Mouse (Mus musculus) embryonic facial prominence, embryonic 12.5 days (tissue): Measurements from ENCODE around the gene Noa1. TPM values are rescaled to one million over a fixed set of nuclear protein-coding genes. Genes with fewer than 3 reads are reported as not detected.

ENCODE experiments used
- ATAC-seq: fragments of 200-750 bp; cut with Nextera tagmentation; 2 replicates; pipeline ENCODE4 v1.8.0; 2017; ENCODE audit not compliant: insufficient number of reproducible peaks, insufficient read depth, low FRiP score, low TSS enrichment
- H3K27ac ChIP-seq: fragments of 300-500 bp; sonication (generic); 2 replicates; pipeline ENCODE4 v1.5.1; 2016; ENCODE audit warnings: mild to moderate bottlenecking
- H3K27me3 ChIP-seq: fragments of 300-500 bp; sonication (generic); 2 replicates; pipeline ENCODE4 v1.6.1; 2016; ENCODE audit warnings: mild to moderate bottlenecking, moderate library complexity
- H3K36me3 ChIP-seq: fragments of 300-500 bp; sonication (generic); 2 replicates; pipeline ENCODE4 v1.6.1; 2016; ENCODE audit warnings: mild to moderate bottlenecking
- H3K4me1 ChIP-seq: fragments of 300-500 bp; sonication (generic); 2 replicates; pipeline ENCODE4 v1.6.1; 2016
- H3K4me2 ChIP-seq: fragments of 300-500 bp; sonication (generic); replicated peaks from 2 replicates; pipeline ENCODE4 v1.6.1; 2016; ENCODE audit warnings: mild to moderate bottlenecking, moderate library complexity
- H3K4me3 ChIP-seq: fragments of 300-500 bp; sonication (generic); 2 replicates; pipeline ENCODE4 v1.5.1; 2016; ENCODE audit warnings: mild to moderate bottlenecking
- H3K9ac ChIP-seq: fragments of 300-500 bp; sonication (generic); 2 replicates; pipeline ENCODE4 v1.6.1; 2016; ENCODE audit warnings: mild to moderate bottlenecking, moderate library complexity
- H3K9me3 ChIP-seq: fragments of 300-500 bp; sonication (generic); 2 replicates; pipeline ENCODE4 v1.6.1; 2016; ENCODE audit warnings: mild to moderate bottlenecking, moderate library complexity
- WGBS: fragments of 180-500 bp; shearing (Covaris S2); methylation state at CpG from one replicate; pipeline ENCODE4 v1.1.7; 2016; 5-methylcytosine and 5-hydroxymethylcytosine counted together
- polyA plus RNA-seq: library from polyadenylated mRNA; unstranded; fragments of >200 nt; fragmentation: Nextera tagmentation; extraction: Ambion mirVana; gene quantifications from 2 replicates; pipeline ENCODE4 v1.2.1, GENCODE M21; 2016

Noa1 gene
- 32.7 and 33.8 TPM in 2 replicates for polyA plus RNA-seq

- Histone ChIP-seq H3K27ac (peak within 1 kb of the TSS; percentile 94), H3K36me3 (peaks cover 34% of the 10 kb centered on the region), H3K9ac (peak within 1 kb of the TSS; percentile 86), H3K27me3 (no peaks in the 10 kb centered on the region), H3K4me3 (peak within 1 kb of the TSS; percentile 95), H3K9me3 (no peaks in the 10 kb centered on the region), H3K4me2 (peak within 1 kb of the TSS; percentile 99), H3K4me1 (peaks cover 22% of the 10 kb centered on the region)
- ATAC-seq, result peak; percentile 98
- under 1% methylated on average over 75 of the region's 85 CpGs for WGBS
Measured at GRCm38 (mm10) chr5:77309924-77310772, at the start of gene Noa1, which contains the start of gene Polr2b. TSS of gene Noa1 (minus strand) at chr5:77310084. TSS of gene Polr2b (plus strand) at chr5:77310147.

GRCm38 (mm10) chr5:77358347-77358746 lies 48.5 kb upstream of the Noa1 start:
- peak overlapping the region; percentile 29 for H3K4me3 ChIP-seq
- peak overlapping the region; percentile 36; the same call in 1 of the 2 replicates for H3K9ac ChIP-seq
- WGBS, result 3% methylated on average over 10 of the region's 10 CpGs
- H3K27me3 ChIP-seq, result no peaks in the 10 kb centered on the region
- peaks cover 18% of the 10 kb centered on the region for H3K4me1 ChIP-seq
- no peaks in the 10 kb centered on the region for H3K36me3 ChIP-seq
- H3K9me3 ChIP-seq, result no peaks in the 10 kb centered on the region
- H3K27ac ChIP-seq, result peak overlapping the region; percentile 46; the same call in 1 of the 2 replicates
- ATAC-seq, result no peak
- peak overlapping the region; percentile 55 for H3K4me2 ChIP-seq

- no peaks in the 10 kb centered on the region for H3K27me3 ChIP-seq
- no peaks in the 10 kb centered on the region for H3K36me3 ChIP-seq
- peaks cover 18% of the 10 kb centered on the region for H3K4me1 ChIP-seq
- WGBS, result 22% methylated on average over 22 of the region's 22 CpGs
- peak overlapping the region; percentile 46; the same call in 1 of the 2 replicates for H3K27ac ChIP-seq
- H3K4me3 ChIP-seq, result peak overlapping the region; percentile 29
- H3K4me2 ChIP-seq, result peak overlapping the region; percentile 55
- H3K9me3 ChIP-seq, result no peaks in the 10 kb centered on the region
- ATAC-seq, result peak; percentile 67
- peak overlapping the region; percentile 36; the same call in 1 of the 2 replicates for H3K9ac ChIP-seq
Measured at GRCm38 (mm10) chr5:77357405-77358149, 47.7 kb upstream of the Noa1 start.

- no peak for ATAC-seq
- H3K4me3 ChIP-seq, result no peak overlapping the region
- H3K4me2 ChIP-seq, result peak overlapping the region; percentile 49; the same call in 1 of the 2 replicates
- peaks cover under 1% of the 10 kb centered on the region; the same call in 1 of the 2 replicates for H3K36me3 ChIP-seq
- H3K4me1 ChIP-seq, result peaks cover 18% of the 10 kb centered on the region
- peak overlapping the region; percentile 67 for H3K27ac ChIP-seq
- WGBS, result 50% methylated on average over 19 of the region's 19 CpGs
- no peak overlapping the region for H3K9ac ChIP-seq
- no peaks in the 10 kb centered on the region for H3K9me3 ChIP-seq
- H3K27me3 ChIP-seq, result no peaks in the 10 kb centered on the region
Measured at GRCm38 (mm10) chr5:77355307-77356265, 45.7 kb upstream of the Noa1 start.

GRCm38 (mm10) chr5:77354361-77354787 lies 44.5 kb upstream of the Noa1 start:
- Histone ChIP-seq H3K9me3 (no peaks in the 10 kb centered on the region), H3K9ac (0 out of 2 replicates have a peak overlapping the region, but pooled peaks have one; percentile 3), H3K4me3 (peak overlapping the region; percentile 12; the same call in 1 of the 2 replicates), H3K27ac (no peak overlapping the region), H3K36me3 (peaks cover 12% of the 10 kb centered on the region), H3K4me1 (peaks cover 18% of the 10 kb centered on the region), H3K4me2 (peak overlapping the region; percentile 49), H3K27me3 (no peaks in the 10 kb centered on the region)
- ATAC-seq, result 0 out of 2 replicates have a peak, but pooled peaks have one; percentile 35
- 6% methylated on average over 16 of the region's 16 CpGs for WGBS

- H3K36me3 ChIP-seq, result peaks cover 37% of the 10 kb centered on the region
- no peaks in the 10 kb centered on the region for H3K27me3 ChIP-seq
- H3K9me3 ChIP-seq, result no peaks in the 10 kb centered on the region
- H3K4me2 ChIP-seq, result no peak overlapping the region
- H3K9ac ChIP-seq, result no peak overlapping the region
- no peak overlapping the region for H3K27ac ChIP-seq
- 76% methylated on average over 9 of the region's 9 CpGs for WGBS
- ATAC-seq, result no peak
- H3K4me3 ChIP-seq, result no peak overlapping the region
- peaks cover 13% of the 10 kb centered on the region for H3K4me1 ChIP-seq
Measured at GRCm38 (mm10) chr5:77351691-77352090, 41.8 kb upstream of the Noa1 start.

GRCm38 (mm10) chr5:77349971-77350658 lies 40.2 kb upstream of the Noa1 start:
- Histone ChIP-seq H3K27ac (no peak overlapping the region), H3K4me2 (no peak overlapping the region), H3K9ac (no peak overlapping the region), H3K4me1 (peaks cover 2% of the 10 kb centered on the region), H3K4me3 (no peak overlapping the region), H3K36me3 (peaks cover 50% of the 10 kb centered on the region), H3K9me3 (no peaks in the 10 kb centered on the region), H3K27me3 (no peaks in the 10 kb centered on the region)
- no peak for ATAC-seq
- WGBS, result 89% methylated on average over 15 of the region's 15 CpGs

- Histone ChIP-seq H3K27ac (no peak overlapping the region), H3K4me2 (no peak overlapping the region), H3K9me3 (no peaks in the 10 kb centered on the region), H3K4me3 (no peak overlapping the region), H3K36me3 (peaks cover 61% of the 10 kb centered on the region), H3K27me3 (no peaks in the 10 kb centered on the region), H3K9ac (no peak overlapping the region), H3K4me1 (no peaks in the 10 kb centered on the region)
- WGBS, result 97% methylated on average over 8 of the region's 8 CpGs
- no peak for ATAC-seq
Measured at GRCm38 (mm10) chr5:77348901-77349300, 39.0 kb upstream of the Noa1 start.

GRCm38 (mm10) chr5:77340033-77340432 lies 30.1 kb upstream of the Noa1 start:
- H3K9ac ChIP-seq, result no peak overlapping the region
- H3K4me3 ChIP-seq, result no peak overlapping the region
- no peaks in the 10 kb centered on the region for H3K9me3 ChIP-seq
- no peak for ATAC-seq
- H3K36me3 ChIP-seq, result peaks cover 91% of the 10 kb centered on the region
- 89% methylated on average over 4 of the region's 4 CpGs for WGBS
- H3K27me3 ChIP-seq, result no peaks in the 10 kb centered on the region
- no peaks in the 10 kb centered on the region for H3K4me1 ChIP-seq
- H3K27ac ChIP-seq, result no peak overlapping the region
- H3K4me2 ChIP-seq, result no peak overlapping the region

- H3K4me2 ChIP-seq, result no peak overlapping the region
- H3K36me3 ChIP-seq, result peaks cover 81% of the 10 kb centered on the region
- H3K27ac ChIP-seq, result no peak overlapping the region
- no peak overlapping the region for H3K4me3 ChIP-seq
- ATAC-seq, result no peak
- H3K9me3 ChIP-seq, result no peaks in the 10 kb centered on the region
- H3K4me1 ChIP-seq, result no peaks in the 10 kb centered on the region
- 81% methylated on average over 5 of the region's 5 CpGs for WGBS
- H3K9ac ChIP-seq, result no peak overlapping the region
- no peaks in the 10 kb centered on the region for H3K27me3 ChIP-seq
Measured at GRCm38 (mm10) chr5:77330154-77330553, 20.3 kb upstream of the Noa1 start.
